Mouse (Mus musculus) ovary, postnatal 14 days (tissue): ENCODE measurements around the gene Pfas.
"Not testable (repeated sequence)": the region's sequence is repeated elsewhere in the genome, so short reads cannot be mapped to it uniquely, and the experiment has no call there.

Experiments used
- DNase-seq: peaks from one replicate; pipeline ENCODE4 v3.0.0; 2022; ENCODE audit warnings: low spot score

Gene Pfas

DNA sequence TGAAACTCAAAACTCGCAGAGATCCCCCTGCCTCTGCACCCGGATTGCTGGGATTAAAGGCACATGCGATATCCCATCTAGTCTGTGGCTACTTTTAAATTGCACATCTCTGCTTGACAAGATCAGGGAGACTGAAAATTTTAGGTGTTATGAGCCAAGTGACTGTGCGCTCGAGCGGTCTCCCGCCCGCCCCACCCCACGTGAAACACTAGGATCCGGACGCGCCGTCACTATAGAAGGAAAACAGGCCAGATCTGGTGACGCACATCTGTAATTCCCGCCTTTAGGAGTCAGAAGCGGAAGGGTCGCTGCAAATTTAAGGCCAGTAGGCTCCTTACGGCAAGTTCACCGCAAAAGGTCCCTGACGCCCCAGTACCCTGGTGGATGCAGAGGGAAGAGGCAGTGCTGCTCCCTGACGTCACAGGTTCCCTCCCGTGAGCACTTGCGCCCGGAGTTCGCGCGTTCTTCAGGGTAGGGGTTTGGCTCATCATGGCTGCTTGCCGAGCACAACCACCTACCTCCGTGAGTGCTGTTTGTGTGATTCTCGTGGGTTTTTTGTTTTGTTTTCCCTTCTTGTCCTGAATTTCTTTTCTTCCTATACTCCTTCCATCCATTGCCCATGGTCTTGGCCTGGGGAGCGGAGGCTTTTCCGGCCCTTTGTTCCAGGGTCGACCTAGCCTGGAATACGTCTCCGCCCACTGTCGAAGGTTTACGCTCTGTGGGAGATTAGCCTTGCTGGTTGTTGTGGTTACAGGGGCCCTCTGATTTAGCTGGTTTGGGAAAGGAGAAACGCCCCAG, 7.6 kb upstream of the Pfas start, which contains the start of gene Ctc1:
Gene Ctc1, plus strand, starts transcription at position 268 of the 798 bp plus-strand sequence.
- peak; percentile 79 for DNase-seq

DNA sequence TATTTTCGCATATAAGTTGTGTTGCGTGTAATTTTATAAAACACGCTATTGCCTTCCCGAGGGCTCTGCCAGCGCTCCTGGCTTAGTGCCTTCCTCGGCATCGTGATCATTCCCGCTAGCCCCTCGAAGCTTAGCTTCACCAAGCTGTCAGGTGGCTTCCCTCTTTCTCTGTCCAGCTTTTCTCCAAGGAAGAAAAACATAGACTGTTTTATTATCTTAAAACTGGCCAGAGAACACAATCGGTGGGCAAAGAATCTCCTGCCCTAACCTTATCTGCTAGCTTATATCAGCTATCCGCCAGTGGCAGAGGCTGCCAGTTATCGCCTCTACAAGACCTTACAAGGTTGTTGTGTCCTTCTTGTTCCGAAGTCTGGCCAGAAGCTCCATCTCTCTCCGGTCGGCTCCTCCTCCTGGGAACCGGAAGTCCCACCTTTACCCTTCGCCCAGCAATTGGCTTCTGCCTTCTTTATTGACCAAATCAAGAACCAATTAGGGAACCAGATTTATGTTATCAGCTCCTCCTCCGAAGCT, 3.9 kb upstream of the Pfas start:
- peak; percentile 68 for DNase-seq

DNA sequence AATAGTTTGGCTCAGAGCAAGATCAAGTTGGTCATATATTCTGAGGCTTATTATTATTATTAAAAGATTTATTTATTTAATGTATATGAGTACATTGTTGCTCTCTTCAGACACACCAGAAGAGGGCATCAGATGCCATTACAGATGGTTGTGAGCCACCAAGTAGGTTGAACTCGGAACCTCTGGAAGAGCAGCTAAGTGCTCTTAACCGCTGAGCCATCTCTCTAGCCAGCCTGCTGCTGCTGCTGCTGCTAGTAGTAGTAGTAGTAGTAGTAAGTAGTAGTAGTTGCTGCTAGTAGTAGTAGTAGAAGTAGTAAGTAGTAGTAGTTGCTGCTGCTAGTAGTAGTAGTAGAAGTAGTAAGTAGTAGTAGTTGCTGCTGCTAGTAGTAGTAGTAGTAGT, 3.2 kb upstream of the Pfas start:
- not testable (repeated sequence) for DNase-seq

DNA sequence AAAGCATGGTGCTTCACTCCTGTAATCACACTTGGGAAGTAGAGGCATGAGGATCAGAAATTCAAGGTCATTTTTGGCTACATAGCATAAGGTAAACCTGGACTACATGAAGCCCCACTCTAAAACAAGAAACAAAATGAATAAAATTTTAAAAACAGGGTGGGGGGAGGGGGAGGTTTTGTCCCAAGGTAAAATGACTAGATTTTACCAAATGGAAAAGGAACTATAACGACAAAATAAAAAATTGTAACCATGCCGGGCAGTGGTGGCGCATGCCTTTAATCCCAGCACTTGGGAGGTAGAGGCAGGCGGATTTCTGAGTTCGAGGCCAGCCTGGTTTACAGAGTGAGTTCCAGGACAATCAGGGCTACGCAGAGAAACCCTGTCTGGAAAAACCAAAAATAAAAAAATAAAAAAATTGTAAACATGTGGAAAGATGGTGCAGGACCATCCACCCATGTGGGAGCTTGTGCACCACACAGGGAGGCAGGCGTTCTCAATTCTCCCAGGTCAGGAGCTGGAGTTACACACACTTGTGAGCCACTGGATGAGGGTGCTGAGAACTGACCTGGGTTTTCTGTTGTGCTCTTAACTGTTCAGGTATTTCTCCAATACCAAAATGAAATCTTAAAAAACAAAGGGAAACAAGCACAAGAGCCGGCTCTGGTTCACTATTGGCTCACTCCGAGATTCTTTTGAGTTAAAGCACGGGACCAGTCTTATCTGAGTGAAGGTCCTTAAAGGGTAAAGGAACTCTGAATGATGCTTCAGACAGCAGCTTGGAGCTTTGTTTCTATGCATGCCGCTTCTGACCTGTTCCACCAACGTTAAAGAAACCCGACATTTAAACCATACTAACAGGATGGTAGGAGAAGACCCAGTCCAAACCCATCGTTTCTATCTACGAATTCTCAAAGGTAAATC, 2.4 kb upstream of the Pfas start:
- no peak for DNase-seq

DNA sequence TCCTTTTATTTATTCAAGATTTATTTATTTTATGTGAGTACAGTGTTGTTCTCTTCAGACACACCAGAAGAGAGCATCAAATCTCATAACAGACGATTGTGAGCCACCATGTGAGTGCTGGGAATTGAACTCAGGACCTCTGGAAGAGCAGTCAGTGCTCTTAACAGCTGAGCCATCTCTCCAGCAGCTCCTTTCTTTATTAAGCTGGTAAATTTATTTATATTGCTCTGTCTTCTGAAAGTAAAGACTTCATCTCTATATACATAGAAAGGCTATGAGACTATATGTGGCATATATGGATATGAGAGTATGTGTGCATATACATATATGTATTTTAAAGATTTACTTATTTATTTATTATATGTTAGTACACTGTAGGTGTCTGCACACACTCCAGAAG, 1.2 kb upstream of the Pfas start:
- DNase-seq, result no peak

DNA sequence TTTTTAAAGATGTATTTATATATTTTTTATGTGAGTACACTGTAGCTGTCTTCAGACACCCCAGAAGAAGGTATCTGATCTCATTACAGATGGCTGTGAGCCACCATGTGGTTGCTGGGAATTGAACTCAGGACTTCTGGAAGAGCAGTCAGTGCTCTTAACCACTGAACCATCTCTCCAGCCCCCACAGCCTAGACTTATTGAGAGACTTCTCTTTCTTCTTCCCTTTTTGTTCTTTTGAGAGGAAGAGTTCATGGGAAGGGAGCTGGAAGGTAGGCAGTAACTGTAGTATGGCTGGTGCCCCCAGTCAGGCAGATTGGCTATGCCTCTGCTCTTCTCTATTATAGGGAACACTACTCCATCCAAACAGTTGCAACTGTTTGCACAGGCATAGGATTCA, 1.7 kb downstream of the Pfas start:
- DNase-seq, result not testable (repeated sequence)

DNA sequence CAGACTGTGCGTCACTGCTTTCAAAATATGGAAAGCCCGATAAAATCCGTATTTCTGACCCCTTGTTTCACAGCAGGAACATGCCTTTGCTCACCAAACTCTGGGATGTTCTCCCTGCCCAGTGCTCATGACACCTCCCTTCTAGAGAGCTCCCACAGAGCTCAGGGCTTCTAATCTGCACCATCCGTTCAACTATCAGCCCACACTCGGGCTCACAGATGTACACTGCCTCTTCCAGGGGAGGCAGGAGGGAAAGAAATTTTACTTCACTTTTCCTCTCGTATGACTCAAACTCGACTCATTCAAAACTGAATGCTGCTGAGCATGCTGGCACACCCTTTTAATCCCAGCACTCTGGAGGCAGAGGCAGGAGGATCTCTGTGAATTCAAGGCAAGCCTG, 3.1 kb downstream of the Pfas start:
- DNase-seq, result no peak

DNA sequence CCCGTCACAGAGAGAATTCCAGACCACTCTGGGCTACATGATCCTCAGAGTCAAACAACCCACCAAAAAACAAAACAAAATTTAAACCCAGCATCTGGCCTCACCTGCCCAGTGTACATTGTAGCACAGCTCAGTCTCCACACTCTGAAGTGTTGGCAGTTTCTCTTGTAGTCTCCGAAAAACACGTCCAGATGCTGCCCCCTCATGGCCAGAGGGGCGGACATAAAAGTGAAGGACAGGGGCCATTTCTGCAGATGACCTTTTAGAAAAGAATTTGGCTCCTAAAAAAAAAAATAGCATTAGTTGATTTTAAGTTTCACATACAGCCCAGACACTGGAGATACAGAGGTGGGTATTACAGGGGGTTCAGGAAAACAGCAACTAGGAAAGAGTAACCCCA, 4.7 kb downstream of the Pfas start:
- DNase-seq, result no peak

DNA sequence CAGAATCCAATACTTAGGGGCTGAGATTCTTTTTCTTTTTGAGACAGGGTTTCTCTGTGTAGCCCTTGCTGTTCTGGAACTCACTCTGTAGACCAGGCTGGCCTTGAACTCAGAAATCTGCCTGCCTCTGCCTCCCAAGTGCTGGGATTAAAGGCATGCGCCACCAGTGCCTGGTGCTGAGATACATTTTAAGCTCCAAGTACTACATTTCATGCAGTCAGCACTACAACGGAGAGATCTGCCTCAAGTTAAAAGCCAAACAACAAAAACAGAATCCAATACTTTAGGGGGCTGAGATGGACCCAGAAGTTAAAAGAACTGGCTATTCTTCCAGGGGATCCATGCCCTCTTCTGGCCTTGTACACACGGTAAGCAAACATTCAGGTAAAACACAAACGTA, 5.5 kb downstream of the Pfas start:
- not testable (repeated sequence) for DNase-seq

DNA sequence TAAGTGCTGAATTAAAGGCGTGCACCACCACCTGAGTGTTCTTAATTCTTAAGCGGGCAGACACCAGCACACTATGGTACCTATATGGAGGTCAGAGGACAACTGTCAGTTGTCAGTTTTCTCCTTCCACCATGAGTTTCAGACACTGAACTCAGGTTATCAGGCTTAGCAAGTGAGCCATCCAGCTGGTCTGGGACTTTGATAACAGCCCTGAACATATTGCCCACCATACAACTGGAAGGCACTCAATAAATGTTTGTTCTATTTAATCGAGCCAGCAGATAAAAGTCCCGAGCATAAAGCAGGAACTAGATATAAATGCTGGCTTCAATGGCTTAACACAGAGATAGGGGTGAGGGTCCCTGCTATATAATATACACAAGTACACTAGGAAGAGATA, 11.2 kb downstream of the Pfas start:
- no peak for DNase-seq

DNA sequence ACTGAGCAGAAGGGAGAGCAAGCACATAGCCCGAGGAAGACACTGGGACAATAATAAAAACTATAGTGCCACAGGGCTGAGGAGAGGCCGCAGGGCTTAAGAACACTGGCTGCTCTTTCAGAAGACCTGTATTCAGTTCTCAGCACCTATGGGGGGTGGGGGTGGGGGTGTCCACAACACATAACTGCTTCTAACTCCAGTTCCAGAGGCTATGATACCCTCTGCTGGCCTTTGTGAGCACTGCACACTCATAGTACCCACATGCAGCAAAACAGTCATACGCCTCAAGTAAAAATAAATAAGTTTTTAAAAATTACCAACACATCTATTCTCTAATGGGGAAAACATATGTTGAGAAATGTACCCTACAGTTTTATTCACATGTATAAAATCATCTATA, 13.9 kb downstream of the Pfas start:
- DNase-seq, result no peak

DNA sequence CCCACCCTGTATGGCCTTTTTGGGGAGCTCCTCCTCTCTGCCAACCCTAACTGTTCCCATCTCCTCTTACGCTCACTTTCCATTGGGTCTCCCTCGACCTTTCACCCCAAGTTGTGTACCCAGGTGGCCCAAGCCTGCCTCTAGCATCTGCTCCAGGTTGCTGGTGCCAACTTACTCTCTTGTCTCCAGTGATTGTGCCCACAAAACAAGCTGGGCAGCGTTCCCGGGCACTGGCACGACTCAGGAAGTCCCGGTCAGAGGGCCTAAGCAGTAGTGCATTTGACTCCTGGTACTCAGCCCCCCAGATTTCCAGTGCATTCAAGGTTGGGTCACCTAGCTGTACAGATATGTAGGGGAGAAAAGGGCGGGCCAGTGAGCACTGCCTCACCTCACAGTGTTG, 15.1 kb downstream of the Pfas start:
- DNase-seq, result no peak

DNA sequence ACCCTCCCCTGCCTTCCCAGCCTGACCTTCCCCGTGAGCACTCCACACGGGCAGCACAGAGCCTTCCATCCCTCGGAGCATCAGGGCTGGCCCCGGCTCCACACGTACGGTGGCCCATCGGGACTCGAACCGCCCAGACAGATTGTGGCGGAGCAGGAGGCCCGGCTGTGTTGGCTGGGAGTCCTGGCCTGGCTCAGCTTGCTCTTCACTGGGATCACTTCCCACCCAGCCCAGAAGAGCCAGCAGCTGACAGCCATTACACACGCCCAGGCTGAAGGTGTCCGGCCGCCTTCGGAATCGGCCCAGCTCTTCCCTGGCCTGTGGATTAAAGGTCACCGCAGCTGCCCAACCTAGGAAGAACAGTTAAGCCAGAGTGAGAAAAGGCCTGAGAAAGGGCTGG, 19.9 kb downstream of the Pfas start:
- DNase-seq, result no peak

DNA sequence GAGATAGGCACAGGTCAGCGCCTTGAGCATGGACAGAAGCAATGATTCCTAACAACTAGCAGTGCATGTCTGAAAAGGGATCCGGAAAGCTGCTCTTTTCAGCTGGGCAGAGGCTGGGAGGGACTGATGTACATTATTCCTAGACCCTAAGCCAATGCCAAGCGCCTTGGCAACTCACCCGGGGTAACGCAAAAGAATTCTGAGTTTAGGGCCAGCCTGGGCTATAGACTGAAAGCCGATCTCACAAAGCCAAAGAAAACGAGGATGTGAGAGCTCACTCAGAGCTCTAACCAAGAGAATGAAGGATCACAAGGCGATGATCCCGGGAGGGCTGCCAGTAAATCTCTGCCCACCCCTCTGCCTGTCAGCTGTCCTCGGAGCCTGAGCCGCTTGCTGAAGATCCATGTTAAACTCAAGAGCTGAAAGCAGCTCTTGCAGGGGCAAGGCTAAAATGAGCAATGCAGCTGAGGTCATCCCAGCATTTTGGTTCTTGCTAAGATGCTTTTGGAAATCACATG, 20.8 kb downstream of the Pfas start:
- no peak for DNase-seq

DNA sequence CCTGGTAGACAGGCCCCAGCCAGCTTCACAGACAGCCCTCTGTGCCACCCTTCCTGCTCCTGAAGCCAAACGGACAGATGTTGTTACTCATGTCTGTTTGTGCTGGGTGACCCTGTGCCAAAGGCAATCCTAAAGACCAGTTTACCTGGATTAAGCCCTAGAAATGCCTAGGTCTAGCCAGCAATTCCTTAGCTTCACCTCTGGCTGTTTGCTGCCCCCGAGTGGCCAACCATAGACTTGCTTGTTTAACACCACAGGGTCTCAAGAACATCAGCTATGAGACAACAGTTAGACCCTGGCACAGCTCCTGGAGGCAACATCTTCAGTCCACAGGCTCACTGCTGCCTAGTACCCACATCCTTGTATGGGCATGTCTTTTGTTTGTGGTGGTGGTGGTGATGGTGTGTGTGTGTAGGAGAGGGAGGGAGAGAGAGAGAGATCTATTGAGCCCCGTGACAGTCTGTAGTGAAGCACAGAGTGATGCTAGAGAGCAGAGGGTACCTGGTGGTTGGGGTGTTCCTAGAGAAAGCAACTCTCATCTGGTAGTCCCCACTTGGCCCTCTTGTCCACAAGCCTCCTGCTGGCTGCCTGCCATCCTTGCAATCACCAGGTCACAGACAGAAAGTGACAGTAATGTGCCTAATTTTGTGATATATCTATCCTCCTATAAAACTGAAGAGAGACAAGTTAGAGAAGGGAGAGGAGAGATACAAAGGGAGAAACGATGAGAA, 25.5 kb downstream of the Pfas start:
- peak; percentile 77 for DNase-seq

DNA sequence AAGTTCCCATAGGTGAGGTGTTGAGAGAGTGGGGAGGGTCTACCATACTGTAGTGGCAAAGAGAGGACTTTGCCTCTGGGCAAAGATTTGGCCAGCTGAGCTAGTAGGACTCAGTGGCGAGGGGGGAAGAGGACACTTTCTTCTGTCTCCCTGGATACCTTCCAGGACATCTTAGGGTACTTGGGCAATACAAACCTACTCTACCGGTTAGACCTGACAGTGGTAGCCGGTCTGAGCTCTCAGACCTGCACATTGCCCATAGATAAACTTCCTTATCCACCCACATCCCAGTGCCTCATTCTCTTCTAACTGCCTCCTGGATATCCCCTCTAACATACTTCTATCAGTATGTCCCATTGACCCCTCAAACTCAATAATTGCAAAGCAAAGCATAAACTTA, 27.3 kb downstream of the Pfas start:
- no peak for DNase-seq

DNA sequence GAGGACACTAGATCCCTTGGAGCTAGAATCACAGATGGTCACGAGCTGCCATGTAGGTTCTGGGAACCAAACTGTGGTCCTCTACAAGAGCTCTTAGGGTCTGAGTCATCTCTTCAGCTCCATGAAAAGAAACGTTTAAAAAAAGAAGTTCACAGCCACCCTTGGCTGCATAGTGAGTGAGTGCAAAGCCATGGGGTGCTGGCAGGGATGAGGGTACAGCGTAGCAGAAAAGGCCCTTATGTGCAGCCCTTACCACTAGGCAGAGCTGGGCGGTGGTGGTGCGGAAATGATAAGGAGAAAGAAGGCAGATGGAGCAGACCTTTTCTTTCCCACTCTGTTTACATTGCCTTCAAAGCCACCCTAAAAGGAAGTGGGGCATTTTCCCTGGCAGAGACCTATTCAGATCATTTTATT, 28.9 kb downstream of the Pfas start:
- DNase-seq, result no peak

DNA sequence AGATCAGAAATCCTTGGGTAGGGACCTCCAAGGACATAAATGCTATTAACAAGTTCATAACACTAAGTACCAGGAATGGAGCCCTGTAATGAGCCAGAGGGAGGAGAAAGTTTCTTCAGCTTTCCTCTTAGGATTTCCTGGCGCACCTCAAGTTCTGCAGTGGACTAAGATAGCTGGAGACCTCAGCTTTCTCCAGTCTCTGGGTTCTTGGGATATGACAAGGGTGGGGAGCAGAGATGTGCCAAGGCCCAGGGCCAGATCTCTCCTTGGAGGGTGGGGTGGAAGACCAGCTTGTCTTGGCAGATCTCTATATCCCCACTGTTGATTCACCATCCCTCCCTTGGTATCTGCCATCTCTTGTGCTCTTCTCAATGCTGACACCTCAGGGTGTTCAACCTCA, 32.7 kb downstream of the Pfas start:
- DNase-seq, result no peak

DNA sequence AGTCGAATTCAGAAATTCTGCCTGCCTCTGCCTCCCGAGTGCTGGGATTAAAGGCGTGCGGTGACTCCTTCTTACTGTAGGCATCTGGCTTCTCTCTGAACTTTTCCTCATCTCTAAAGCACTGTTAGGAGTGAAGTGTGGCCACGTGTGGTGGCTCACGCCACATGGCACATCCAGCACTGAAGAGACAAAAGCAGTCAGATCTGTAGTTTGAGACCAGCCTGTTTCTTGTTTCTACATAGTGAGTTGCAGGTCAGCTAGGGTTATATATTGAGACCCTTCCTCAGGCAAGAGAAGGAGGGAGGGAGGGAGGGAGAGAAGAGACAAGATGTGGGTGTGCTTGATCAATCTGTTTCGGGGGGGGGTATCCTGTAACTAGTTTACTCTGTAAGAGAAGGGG, 33.2 kb downstream of the Pfas start, which contains the start of gene Rangrf:
Gene Rangrf, minus strand, starts transcription at position 101 of the 400 bp plus-strand sequence.
- no peak for DNase-seq

DNA sequence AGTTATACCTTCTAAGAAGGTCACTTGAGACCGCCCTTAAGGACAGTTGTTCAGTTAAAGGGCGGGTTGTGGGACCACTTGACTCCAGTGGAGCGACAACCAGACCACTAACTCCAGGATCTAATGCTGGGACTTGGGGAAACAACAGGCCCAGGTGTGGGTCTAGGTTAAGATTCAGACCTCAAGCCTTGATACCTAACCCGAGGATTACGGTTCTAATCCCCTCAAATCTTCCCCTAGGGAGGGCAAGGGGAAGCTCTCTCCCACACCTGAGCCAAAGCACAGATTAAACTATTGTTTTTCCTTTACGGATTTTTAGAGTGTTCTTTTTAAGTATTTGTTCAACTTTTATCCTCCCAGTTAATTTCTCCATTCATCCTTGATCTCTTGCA, 34.2 kb downstream of the Pfas start:
- no peak for DNase-seq

DNA sequence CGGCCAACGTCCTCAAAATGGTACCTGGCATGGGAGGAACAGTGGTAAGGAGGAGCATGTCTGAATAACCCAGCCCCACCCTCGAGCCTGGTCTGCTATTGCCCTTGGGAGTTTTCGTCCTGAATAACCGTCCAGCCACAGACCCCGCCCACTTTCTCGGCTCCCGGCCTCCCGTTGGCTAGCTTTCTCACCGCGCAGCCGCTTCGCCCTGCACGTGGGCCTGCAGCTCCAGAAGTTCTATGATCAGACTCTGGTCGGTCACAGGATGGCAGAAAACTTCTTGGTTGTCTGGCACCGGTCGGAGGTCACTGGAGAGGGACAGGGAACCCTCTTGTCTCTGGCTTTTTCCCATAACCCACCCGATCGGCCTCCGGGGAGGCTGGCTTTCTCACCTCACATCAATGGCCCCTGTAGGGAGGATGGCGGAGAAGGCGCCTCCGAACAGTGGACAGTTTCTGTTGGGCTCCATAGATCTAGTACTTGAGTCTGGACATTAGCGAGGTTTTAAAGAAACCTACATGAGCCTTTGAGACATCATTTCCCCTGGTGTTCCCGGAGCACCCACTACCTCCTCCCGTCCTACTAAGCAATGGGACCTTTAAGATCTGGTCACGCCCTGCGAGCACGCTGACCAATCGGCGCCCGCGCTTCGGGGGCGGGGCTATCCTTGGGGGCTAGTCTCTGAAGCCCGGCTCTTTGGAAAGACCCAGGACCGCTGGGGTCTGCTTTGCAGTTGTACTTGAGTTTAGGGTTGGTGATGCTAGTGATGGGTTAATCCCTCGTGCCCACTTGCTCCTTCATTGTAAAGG, 34.8 kb downstream of the Pfas start:
- peak; percentile 72 for DNase-seq
